Mouse (Mus musculus): ENCODE results near the gene Man1b1. TPM values are rescaled to one million over a fixed set of nuclear protein-coding genes. Genes with fewer than 3 reads are reported as not detected.

Gene Man1b1
- total and polyA plus RNA-seq, 3 experiments: 8.2 to 22.5 (median 21.6) TPM

GRCm38 (mm10) chr2:25391266-25391665 lies 59.1 kb downstream of the Man1b1 start:
- intact Hi-C loops (cut with DNase I): no loop called here
- Histone ChIP-seq H3K4me3 (no peak overlapping the region), H3K27ac (no peak overlapping the region), H3K4me1 (ENCODE audit: control insufficient read depth, insufficient read depth, low read length) (peaks cover 2% of the 10 kb centered on the region), H3K27me3 (ENCODE audit: control insufficient read depth, insufficient read depth, low read length) (no peaks in the 10 kb centered on the region), H3K36me3 (ENCODE audit: control insufficient read depth, insufficient read depth, low read length) (no peaks in the 10 kb centered on the region), H3K9ac (ENCODE audit: low read depth, low read length) (no peak overlapping the region), H3K79me2 (replicated peaks; ENCODE audit: control insufficient read depth, insufficient read depth, low read length) (no peaks in the 10 kb centered on the region)
- 72% methylated on average over 5 of the region's 5 CpGs for WGBS
- no peak for TF ChIP-seq CTCF (IDR thresholded peaks at IDR 0.05)
- TF ChIP-seq POLR2A (IDR thresholded peaks at IDR 0.05; ENCODE audit: insufficient read depth, low read depth, low read length): no peak
- TF ChIP-seq EP300 (IDR thresholded peaks at IDR 0.05; ENCODE audit: insufficient read depth, low read depth, low read length): no peak
- no peak for DNase-seq

- 30% methylated on average over 3 of the region's 3 CpGs for WGBS
- H3K4me1 ChIP-seq (ENCODE audit: control insufficient read depth, insufficient read depth, low read length): peaks cover 8% of the 10 kb centered on the region
- H3K27me3 ChIP-seq (ENCODE audit: control insufficient read depth, insufficient read depth, low read length): no peaks in the 10 kb centered on the region
- no peak overlapping the region for H3K9ac ChIP-seq (ENCODE audit: low read depth, low read length)
- peak overlapping the region; percentile 75 for H3K27ac ChIP-seq
- no peaks in the 10 kb centered on the region for H3K36me3 ChIP-seq (ENCODE audit: control insufficient read depth, insufficient read depth, low read length)
- intact Hi-C loops (cut with DNase I): no loop called here
- H3K79me2 ChIP-seq (replicated peaks; ENCODE audit: control insufficient read depth, insufficient read depth, low read length): no peaks in the 10 kb centered on the region
- no peak for TF ChIP-seq POLR2A (IDR thresholded peaks at IDR 0.05; ENCODE audit: insufficient read depth, low read depth, low read length)
- TF ChIP-seq CTCF (IDR thresholded peaks at IDR 0.05): no peak
- no peak for TF ChIP-seq EP300 (IDR thresholded peaks at IDR 0.05; ENCODE audit: insufficient read depth, low read depth, low read length)
- no peak overlapping the region for H3K4me3 ChIP-seq
- DNase-seq: peak; percentile 69 to 74
Observed at GRCm38 (mm10) chr2:25394281-25395221, 62.4 kb downstream of the Man1b1 start.

GRCm38 (mm10) chr2:25395721-25396596 lies 63.8 kb downstream of the Man1b1 start, which contains the start of gene Entpd2:
Entpd2 (plus strand) TSS chr2:25395874.
- Histone ChIP-seq H3K4me3 (peak within 1 kb of the TSS; percentile 62), H3K9ac (ENCODE audit: low read depth, low read length) (peak within 1 kb of the TSS; percentile 71), H3K27me3 (ENCODE audit: control insufficient read depth, insufficient read depth, low read length) (no peaks in the 10 kb centered on the region), H3K4me1 (ENCODE audit: control insufficient read depth, insufficient read depth, low read length) (peaks cover 8% of the 10 kb centered on the region), H3K79me2 (replicated peaks; ENCODE audit: control insufficient read depth, insufficient read depth, low read length) (no peaks in the 10 kb centered on the region), H3K27ac (peak within 1 kb of the TSS; percentile 75), H3K36me3 (ENCODE audit: control insufficient read depth, insufficient read depth, low read length) (no peaks in the 10 kb centered on the region)
- intact Hi-C loops (cut with DNase I): no loop called here
- TF ChIP-seq CTCF (IDR thresholded peaks at IDR 0.05) (peak; percentile 42), EP300 (IDR thresholded peaks at IDR 0.05; ENCODE audit: insufficient read depth, low read depth, low read length) (no peak), POLR2A (IDR thresholded peaks at IDR 0.05; ENCODE audit: insufficient read depth, low read depth, low read length) (peak; percentile 44; the same call in 1 of the 2 replicates)
- peak; percentile 56 to 69 for DNase-seq
- WGBS: 3% methylated on average over 57 of the region's 57 CpGs

GRCm38 (mm10) chr2:25396597-25396983 lies 64.5 kb downstream of the Man1b1 start:
- DNase-seq: peak; percentile 62 to 66
- Histone ChIP-seq H3K4me1 (ENCODE audit: control insufficient read depth, insufficient read depth, low read length) (peaks cover 8% of the 10 kb centered on the region), H3K9ac (ENCODE audit: low read depth, low read length) (peak overlapping the region; percentile 71), H3K27me3 (ENCODE audit: control insufficient read depth, insufficient read depth, low read length) (no peaks in the 10 kb centered on the region), H3K36me3 (ENCODE audit: control insufficient read depth, insufficient read depth, low read length) (no peaks in the 10 kb centered on the region), H3K4me3 (peak overlapping the region; percentile 62), H3K27ac (peak overlapping the region; percentile 75), H3K79me2 (replicated peaks; ENCODE audit: control insufficient read depth, insufficient read depth, low read length) (no peaks in the 10 kb centered on the region)
- no peak for TF ChIP-seq POLR2A (IDR thresholded peaks at IDR 0.05; ENCODE audit: insufficient read depth, low read depth, low read length)
- no peak for TF ChIP-seq EP300 (IDR thresholded peaks at IDR 0.05; ENCODE audit: insufficient read depth, low read depth, low read length)
- no peak for TF ChIP-seq CTCF (IDR thresholded peaks at IDR 0.05)
- intact Hi-C loops (cut with DNase I): no loop called here
- WGBS: 29% methylated on average over 3 of the region's 3 CpGs

DNA sequence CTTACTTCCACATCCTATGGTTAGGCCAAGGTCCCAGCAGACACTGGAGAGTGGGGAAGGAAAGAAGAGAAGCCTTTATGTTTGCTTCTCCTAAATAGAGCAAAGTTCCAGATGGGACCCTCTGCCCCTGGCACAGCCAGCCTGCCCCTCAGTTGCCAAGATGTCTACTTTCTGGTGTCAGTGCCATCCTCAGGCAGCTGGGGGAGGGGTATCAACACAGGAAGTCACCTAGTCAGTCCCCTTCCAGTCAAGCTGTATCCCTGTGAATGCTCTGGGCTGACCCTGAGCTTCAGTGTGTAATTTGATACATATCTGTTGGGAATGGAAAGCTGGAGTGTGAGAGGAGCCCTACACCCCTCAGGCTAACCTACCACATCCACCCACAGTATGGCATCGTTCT lies 64.9 kb downstream of the Man1b1 start:
- no peak overlapping the region for H3K4me3 ChIP-seq
- H3K27me3 ChIP-seq (ENCODE audit: control insufficient read depth, insufficient read depth, low read length): no peaks in the 10 kb centered on the region
- intact Hi-C loops (cut with DNase I): no loop called here
- H3K9ac ChIP-seq (ENCODE audit: low read depth, low read length): no peak overlapping the region
- TF ChIP-seq CTCF (IDR thresholded peaks at IDR 0.05) (no peak), EP300 (IDR thresholded peaks at IDR 0.05; ENCODE audit: insufficient read depth, low read depth, low read length) (no peak), POLR2A (IDR thresholded peaks at IDR 0.05; ENCODE audit: insufficient read depth, low read depth, low read length) (no peak)
- 86% methylated on average over 1 of the region's 1 CpGs for WGBS
- DNase-seq: no peak
- H3K79me2 ChIP-seq (replicated peaks; ENCODE audit: control insufficient read depth, insufficient read depth, low read length): no peaks in the 10 kb centered on the region
- peaks cover 8% of the 10 kb centered on the region for H3K4me1 ChIP-seq (ENCODE audit: control insufficient read depth, insufficient read depth, low read length)
- no peaks in the 10 kb centered on the region for H3K36me3 ChIP-seq (ENCODE audit: control insufficient read depth, insufficient read depth, low read length)
- peak overlapping the region; percentile 75 for H3K27ac ChIP-seq
